Mouse (Mus musculus): Measurements from ENCODE around the gene Tssk6.

Tssk6 gene

GRCm38 (mm10) chr8:69887289-69888243 is 14.4 kb upstream of the Tssk6 start, which contains the start of gene Cilp2:
Gene Cilp2, minus strand, starts transcription at chr8:69887687.
- peak; percentile 33 to 48 for DNase-seq

DNA sequence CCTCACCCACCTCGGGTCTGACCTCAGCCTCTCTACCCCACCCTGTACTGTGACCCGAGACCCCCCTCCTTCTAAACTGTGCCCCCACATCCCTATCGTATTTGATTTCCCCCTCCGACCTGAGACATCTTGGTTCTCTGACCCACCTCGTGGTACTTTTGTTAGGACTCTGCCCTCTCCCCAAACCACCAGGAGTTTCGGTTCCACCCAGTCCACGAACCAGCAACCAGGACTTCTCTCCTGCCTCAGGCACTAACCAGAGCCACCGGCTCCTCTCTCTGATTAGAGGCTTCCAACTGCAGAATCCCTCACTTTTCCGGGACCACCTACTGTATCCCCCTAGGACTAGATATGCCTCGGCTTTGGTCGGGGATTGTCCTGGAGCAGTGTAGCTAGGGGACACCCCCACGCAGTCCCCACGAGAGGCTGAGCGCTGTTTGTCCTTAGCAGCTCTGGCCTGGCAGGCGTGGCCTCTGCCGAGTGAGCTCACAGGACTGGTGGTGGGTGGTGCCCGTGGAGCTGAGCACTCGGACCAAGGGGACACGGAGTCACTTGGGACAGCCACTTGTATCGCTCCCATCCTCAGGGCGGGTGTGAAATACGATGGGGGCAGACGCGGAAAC is 13.6 kb upstream of the Tssk6 start:
- DNase-seq, result peak in 1 of 2 experiments; percentile 20

DNA sequence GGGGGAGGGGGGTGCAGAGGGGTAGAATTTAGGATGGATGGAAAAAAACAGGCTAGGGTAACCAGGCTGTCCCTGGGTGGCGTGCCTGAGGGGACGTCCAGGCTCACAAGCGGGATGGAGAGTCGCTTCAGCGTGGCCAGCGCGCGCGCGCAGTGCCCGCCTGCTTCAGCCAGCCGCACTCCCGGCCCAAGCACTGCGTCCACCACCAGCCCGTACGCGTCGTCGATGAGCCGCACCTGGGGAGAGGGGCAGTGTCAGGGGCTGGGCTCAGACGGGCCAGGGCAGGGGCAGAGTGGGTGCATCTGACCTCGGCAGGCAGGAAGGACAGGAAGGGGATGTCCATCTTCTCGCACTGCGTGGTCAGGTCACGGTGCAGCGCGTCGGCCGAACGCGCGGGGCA is 13.1 kb upstream of the Tssk6 start:
- DNase-seq, result no peak

DNA sequence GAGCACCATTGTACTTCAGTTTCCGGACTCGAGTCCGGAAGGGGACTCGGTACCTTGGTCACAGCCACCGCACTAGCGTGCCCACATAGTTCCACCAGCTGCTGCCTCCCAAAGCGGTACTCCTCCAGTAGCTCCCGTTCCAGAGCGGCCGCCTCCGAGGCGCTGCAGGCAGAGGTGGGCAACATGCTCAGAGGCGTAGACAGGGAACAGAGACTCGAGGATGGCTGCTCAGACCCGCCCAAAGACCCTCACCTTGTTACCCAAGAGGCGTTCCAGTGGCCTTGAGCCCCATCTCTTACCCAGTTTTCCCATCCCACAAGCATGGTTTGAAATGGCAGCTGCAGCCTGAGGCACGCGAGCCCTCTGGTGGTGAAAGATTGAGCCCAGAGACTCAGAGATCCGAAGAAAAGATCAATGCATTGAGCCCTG is 11.2 kb upstream of the Tssk6 start:
- peak; percentile 44 to 60 for DNase-seq

GRCm38 (mm10) chr8:69893863-69894262 is 8.1 kb upstream of the Tssk6 start:
- peak; percentile 66 to 75 for DNase-seq

DNA sequence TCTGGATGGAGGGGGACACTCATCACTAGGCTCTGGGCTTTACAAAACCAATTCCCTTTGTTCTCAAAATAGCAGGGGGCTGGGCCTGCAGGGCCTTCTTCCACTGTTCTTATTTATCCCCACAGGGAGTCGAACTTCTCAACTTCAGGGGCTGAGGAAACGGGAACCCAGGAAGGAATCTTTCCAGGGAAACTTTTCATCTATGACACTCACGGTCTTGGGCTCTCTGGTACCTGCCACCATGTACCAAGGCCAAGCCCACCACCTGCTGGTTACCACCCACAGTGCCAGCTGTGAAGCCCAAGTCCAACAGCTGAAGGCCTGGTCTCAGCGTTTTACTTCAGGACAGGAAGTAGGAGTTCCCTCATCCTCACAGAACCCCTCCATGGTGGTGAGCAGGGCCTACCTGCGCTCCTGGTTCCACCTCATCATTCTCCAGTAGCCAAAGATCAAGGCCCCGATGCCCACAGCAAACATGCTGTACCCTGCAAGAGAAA is 7.1 kb upstream of the Tssk6 start:
- DNase-seq, result peak in 1 of 2 experiments; percentile 21

DNA sequence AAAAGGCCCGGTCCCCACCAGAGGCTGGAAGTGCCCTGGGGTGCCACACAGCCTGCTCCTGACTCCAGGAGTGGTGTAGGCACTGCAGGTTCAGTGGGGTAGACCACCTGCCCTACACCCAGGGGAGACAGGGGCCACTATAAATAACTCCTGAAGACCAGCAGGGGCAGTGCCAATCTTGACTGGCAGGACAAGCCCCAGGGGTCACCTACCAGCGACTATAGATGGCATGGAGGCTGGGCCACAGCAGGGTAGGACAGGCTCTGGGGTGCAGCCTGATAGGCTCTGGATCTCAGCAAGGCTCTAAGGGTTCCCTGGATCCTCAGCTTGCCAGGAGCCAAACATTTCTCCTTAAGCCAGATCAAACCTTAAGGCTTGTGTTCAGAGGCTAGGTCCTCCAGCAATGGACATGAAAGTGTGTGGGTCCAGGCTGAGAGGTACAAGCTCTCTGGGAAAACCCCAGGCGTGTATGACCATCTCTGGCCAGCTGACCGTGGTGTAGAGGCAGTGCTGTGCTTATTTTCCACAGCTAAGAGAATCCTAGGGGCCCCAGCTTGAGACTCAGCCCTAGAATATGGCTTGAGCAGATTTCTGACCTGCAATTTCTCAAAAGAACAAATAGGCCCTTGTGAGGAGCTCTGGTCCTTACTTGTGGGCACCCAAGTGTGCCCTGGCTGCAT is 6.1 kb upstream of the Tssk6 start:
- peak in 1 of 2 experiments; percentile 12 for DNase-seq

GRCm38 (mm10) chr8:69897857-69898256 is 4.1 kb upstream of the Tssk6 start:
- peak in 1 of 2 experiments; percentile 13 for DNase-seq

- no peak for DNase-seq
Observed at GRCm38 (mm10) chr8:69899876-69900275, 2.1 kb upstream of the Tssk6 start.

DNA sequence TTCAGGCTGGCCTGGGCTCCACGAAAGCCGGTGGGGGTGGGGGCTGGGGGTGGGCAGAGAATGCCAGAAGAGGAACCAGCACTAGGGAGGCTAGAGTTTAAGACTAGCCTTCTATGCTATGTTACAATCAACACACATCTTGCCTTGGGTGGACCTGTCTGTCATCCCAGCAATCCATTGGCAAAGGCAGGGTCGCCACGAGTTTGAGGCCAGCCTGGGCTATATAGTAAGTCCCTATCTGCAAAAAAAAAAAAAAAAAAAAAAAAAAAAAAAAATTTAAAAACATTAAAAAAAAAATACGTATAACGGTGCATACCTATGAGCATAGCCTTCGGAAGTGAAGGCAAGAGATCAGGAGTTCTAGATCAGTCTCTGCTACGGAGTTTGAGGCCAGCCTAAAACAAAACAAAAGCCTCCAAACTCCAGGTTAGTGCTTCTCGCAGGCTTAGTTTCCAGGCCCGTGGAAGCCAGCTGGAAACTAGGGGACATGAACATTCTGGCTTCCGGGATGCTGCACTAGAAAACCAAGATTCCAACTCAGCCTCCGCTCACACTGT is 1.0 kb upstream of the Tssk6 start:
- peak in 1 of 2 experiments; percentile 17 for DNase-seq

GRCm38 (mm10) chr8:69901484-69902162 is 361 bp upstream of the Tssk6 start:
- DNase-seq, result peak; percentile 98 to 99

GRCm38 (mm10) chr8:69903063-69903542 is 1.1 kb downstream of the Tssk6 start:
- peak; percentile 99 for DNase-seq

DNA sequence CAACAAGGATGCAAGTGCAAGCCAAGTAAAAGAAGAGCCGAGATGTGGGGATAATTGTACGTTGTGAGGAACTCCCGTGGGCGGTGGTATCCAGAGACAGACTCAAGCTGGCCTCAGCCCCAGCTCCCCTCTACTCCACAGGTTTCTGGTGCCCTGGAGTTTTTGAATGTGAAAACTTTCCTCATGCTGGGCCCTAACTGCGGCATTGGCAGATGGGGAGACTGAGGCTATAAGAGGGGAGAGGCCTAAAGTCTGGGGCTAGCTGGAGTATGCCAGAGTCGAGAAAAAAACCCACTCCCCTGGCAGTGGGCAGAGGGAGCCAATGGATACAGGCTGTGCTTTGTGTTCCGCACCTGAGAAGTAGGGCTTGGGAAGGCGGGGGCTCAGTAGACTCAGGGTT is 2.1 kb downstream of the Tssk6 start:
- peak in 1 of 2 experiments; percentile 15 for DNase-seq

GRCm38 (mm10) chr8:69906260-69906659 is 4.3 kb downstream of the Tssk6 start:
- no peak for DNase-seq

DNA sequence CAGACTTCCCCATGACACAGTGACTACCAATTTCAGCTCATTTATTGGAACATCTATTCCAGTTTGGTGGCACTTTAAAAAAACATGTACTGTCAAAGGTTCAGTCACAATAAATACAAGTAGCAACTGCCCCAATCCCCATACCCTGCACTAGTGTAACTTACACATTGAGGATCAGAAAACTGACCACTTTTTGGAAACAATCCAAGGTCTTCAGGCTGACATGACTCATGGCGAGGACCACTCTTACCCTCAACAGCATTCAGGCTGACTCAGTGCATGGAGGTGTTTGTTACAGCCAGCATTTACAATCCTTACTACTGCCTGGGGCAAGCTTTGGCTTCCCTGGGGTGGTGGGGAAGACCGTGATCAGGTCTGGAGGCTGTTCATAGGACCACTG is 5.1 kb downstream of the Tssk6 start:
- no peak for DNase-seq

- DNase-seq, result no peak
Observed at GRCm38 (mm10) chr8:69911917-69912316, 9.9 kb downstream of the Tssk6 start.

GRCm38 (mm10) chr8:69912478-69913074 is 10.6 kb downstream of the Tssk6 start:
- DNase-seq, result no peak

GRCm38 (mm10) chr8:69914526-69914925 is 12.5 kb downstream of the Tssk6 start:
- DNase-seq, result no peak

- DNase-seq, result no peak
Observed at GRCm38 (mm10) chr8:69915748-69916147, 13.8 kb downstream of the Tssk6 start.

DNA sequence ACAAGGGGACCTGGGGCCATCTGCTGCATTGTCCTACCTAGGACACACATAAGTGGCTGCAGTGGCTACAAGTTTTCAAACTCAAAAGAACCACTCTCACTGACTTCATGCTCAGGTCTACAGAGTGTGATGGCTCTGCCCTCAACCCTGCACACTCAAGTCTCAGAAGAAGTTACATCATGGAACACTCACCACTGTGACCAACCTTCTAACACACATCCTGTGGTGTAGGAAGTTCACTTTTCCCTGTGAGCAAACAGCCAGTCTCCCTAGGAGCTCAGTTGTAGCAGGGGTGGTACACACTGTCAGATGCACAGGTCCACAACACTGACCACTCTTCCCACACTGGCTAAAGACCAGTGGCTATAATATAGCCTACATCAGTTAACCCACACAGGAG is 16.5 kb downstream of the Tssk6 start:
- no peak for DNase-seq

- peak in 1 of 2 experiments; percentile 86 for DNase-seq
Observed at GRCm38 (mm10) chr8:69919010-69919409, 17.0 kb downstream of the Tssk6 start.
